Mouse (Mus musculus) neutrophil, adult 5-6 weeks (primary cell): Measurements from ENCODE around the gene Nfkbil1. TPM values are rescaled to one million over a fixed set of nuclear protein-coding genes. Genes with fewer than 3 reads are reported as not detected.

Experiments
- ATAC-seq: fragments of 151-379, 151-347 bp; 2 replicates; pipeline ENCODE4 v1.8.0; 2017; ENCODE audit warnings: mild to moderate bottlenecking, moderate TSS enrichment; ENCODE audit not compliant: insufficient number of reproducible peaks, poor library complexity, low FRiP score, severe bottlenecking; ENCODE audit errors: extremely low read depth
- total RNA-seq: library from RNA; stranded (forward); fragments of 200-1000 nt; gene quantifications from 2 replicates; pipeline ENCODE4 v1.2.3, GENCODE M21; 2017

The Nfkbil1 gene
- total RNA-seq, 1 experiment from 2014 or later: 10.8 TPM

DNA sequence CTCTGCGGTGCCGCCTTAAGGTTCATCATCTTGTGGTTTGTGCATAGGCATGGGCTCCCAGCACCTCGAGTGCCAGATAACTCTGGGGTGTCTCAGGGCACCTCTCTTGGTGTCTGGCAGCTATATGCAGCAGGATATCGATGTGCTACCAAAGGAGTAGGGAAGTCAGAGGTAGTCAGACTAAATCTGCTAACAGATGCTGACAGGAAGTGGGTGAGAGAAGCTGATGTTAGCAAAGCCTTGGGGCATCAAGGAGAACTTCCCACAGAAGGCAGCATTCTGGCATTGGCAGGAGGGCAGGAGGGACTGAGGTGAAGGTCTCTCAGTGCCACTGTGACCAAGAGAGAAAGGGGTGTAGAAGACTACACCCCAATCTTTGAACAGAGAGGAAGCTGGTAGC lies 45.5 kb downstream of the Nfkbil1 start:
- ATAC-seq: no peak

DNA sequence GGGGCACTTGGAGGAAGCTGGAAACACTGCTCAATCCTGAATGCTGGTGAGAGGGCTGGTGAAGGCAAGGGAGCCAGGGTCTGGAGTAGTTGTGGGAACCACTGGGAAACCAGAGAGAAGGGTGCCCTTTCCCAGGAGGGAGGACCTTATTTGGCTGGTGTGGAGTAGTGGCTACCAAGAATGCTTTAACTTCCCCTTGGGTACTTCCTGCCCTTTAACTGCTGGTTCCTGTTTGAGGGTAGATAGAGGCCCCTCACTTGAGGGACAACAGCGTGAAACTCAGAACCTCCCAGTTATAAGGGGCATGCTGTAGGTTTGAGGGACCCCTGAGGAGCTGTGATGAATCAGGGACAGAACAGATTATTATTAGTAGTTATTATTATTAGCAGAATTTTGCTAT lies 46.4 kb downstream of the Nfkbil1 start:
- ATAC-seq: no peak

GRCm38 (mm10) chr17:35187959-35188610 lies 47.5 kb downstream of the Nfkbil1 start, which contains the start of gene Lst1:
Gene Lst1 (minus strand): TSS chr17:35188439.
- no peak for ATAC-seq

GRCm38 (mm10) chr17:35187345-35187744 lies 48.2 kb downstream of the Nfkbil1 start:
- no peak for ATAC-seq

- peak; percentile 76 for ATAC-seq
These were observed 48.9 kb downstream of the Nfkbil1 start for GRCm38 (mm10) chr17:35186681-35187080.

DNA sequence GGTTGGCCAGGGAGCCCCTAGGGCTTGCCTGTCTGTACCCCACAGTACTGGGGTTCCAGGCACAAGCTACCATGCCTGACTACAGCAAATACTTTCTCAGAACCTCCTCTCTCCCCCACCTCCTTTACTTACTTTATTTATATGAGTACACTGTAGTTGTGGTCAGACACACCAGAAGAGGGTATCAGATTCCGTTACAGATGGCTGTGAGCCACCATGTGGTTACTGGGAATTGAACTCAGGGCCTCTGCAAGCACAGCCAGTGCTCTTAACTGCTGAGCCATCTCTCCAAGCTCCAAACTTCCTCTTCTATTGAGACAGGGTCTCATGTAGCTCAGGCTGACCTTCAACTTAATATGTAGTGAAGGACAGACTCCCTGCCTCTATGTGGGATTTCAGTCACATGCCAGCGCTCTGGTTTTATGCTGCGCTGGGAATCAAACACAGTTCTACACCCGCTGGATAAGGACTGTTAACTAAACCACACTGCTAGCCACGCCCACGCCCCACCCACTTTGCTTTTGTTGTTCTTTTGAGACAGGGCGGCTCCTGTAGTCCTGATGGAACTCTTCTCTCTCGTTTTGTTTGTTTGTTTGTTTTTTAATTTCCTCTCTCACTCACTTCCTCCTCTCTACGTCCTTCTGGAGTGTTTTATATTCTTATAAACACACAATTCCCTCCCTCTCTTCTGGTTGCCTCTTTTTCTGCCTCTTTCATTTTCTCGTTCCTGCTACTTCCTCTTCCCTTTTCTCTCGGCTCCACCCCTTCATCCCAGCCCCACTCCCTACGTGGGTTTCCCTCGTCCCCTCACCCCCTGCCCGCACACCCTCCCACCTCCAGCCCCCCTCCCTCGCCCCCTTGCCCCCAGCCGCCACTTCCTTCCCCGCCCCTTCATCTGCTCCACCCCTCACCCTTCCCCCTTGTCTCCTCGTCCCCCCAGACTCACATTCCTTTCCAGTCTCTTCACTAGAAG lies 49.7 kb downstream of the Nfkbil1 start:
- peak; percentile 47 for ATAC-seq

DNA sequence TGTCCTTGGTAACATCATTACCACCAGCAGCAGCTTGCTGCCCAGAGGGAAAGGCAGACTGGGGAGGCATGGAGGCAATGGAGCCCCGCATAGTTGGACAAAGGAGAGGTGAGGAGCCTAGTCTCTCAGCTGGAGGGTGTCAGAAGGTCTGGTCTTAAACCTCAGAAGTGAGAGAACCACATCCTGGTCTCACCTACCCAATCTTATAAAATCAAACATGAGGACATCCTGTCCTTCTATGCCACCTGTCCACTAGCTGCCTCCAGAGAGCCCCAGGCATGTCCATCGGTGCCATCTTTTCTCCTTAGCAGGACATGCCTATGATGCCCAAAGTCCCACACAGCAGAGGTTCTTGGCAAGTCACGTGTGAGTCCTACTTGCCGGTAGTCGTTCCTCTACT lies 55.5 kb downstream of the Nfkbil1 start:
- ATAC-seq: no peak

DNA sequence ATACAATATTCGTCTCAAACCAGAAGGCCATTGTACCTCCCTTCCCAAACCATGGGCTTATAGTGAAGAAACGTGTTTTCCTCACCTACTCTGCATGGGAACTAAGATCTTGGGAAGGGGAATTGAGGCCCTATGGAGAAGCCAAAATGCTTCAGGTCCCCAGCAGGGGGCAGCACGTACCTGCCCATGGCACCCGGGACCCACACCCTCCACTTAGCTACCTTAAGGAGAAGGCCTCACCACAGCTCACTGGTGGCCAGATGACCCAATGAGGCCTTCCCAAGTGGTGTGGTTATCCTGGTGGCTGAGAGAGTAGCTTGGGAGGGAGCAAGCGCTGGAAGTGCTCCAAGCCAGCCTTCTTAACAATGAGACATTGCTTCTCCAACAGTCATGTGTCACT lies 57.1 kb downstream of the Nfkbil1 start:
- peak; percentile 93 for ATAC-seq

DNA sequence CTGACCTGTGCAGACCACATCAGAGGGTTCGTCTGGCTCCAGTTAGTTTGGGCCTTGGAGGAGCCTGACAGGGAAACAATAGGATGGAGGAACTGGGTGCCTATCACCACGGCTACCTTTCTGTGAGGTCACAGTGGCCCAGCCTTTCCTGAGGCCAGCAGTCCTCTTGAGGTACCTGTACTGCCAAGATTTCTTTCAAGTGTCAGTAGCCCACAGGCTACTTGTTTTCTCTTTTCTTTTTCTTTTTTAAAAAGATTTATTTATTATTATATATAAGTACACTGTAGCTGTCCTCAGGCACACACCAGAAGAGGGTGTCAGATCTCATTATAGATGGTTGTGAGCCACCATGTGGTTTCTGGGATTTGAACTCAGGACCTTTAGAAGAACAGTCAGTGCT lies 59.6 kb downstream of the Nfkbil1 start, which contains the start of gene Aif1:
Aif1 (minus strand) TSS at position 101 of the 400 bp plus-strand sequence.
- ATAC-seq: no peak

GRCm38 (mm10) chr17:35175382-35175781 lies 60.2 kb downstream of the Nfkbil1 start:
- no peak for ATAC-seq

- no peak for ATAC-seq
These were observed 61.2 kb downstream of the Nfkbil1 start for GRCm38 (mm10) chr17:35174201-35174977.

GRCm38 (mm10) chr17:35173329-35173728 lies 62.3 kb downstream of the Nfkbil1 start:
- peak; percentile 36; the same call in 1 of the 2 replicates for ATAC-seq

DNA sequence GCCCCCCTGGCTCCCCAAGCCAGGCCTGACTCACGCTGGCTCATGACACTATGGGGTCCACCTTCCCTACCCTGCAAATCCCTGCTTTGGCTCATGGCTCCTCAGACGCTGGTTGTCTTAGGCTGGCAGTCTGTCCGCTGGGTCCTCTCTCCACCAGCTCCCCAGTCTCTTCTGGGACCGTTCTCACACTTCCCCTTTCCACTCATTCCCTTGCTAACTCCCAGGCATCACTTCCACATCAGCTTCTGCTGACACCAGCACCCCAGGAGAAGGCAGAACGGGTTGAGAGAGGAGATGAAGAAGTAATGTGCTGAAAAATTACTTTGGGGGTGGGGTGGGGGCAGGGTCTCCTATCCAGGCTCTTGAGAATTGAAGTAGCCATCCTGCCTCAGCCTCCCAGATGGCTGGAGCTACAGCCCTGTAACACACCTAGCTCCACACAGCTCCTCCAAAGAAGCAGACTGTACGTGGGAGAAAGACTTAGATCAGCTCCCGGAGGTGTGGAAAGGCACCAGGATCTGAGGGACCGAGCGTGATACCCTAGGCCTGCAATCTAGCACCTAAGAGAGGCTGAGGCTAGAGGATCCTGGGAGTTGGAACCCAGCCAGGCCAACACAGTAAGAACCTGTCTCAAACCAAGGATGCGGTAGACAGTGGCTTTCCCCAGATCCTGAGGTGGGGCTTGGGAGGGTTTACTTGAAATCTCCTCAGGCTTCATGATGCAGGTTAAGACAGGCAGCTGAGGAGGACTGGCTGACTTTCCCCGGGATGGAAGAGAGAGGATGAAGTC lies 63.0 kb downstream of the Nfkbil1 start:
- 0 out of 2 replicates have a peak, but pooled peaks have one; percentile 23 for ATAC-seq

Other genes starting within 250 kb of the Nfkbil1 start
- gene Vars, start 234.8 kb downstream of the Nfkbil1 start, total RNA-seq: 243 and 266 TPM in 2 replicates
- gene Vwa7, start 219.2 kb downstream of the Nfkbil1 start, total RNA-seq: 0.61 and 1.2 TPM in 2 replicates
- 2.0 and 2.6 TPM in 2 replicates for gene Sapcd1, start 207.8 kb downstream of the Nfkbil1 start, total RNA-seq
- gene Msh5, start 189.0 kb downstream of the Nfkbil1 start, total RNA-seq: 4.7 and 7.0 TPM in 2 replicates
- gene Clic1, start 185.8 kb downstream of the Nfkbil1 start, total RNA-seq: 394 and 439 TPM in 2 replicates
- gene Ddah2, start 176.8 kb downstream of the Nfkbil1 start, total RNA-seq: 4.5 and 8.1 TPM in 2 replicates
- gene Ly6g6c, start 170.4 kb downstream of the Nfkbil1 start, total RNA-seq: 0.49 TPM in 1 of 2 replicates, not detected in the other
- 1.5 and 2.1 TPM in 2 replicates for gene Mpig6b, start 169.6 kb downstream of the Nfkbil1 start, total RNA-seq
- gene Ly6g6e, start 158.9 kb downstream of the Nfkbil1 start, total RNA-seq: not detected in 2 replicates
- not detected in 2 replicates for gene Ly6g6d, start 157.7 kb downstream of the Nfkbil1 start, total RNA-seq
- 0.49 TPM in 1 of 2 replicates, not detected in the other for gene Ly6g6f, start 150.2 kb downstream of the Nfkbil1 start, total RNA-seq
- 33.2 and 43.8 TPM in 2 replicates for gene Abhd16a, start 146.5 kb downstream of the Nfkbil1 start, total RNA-seq
- gene Ly6g5c, start 127.5 kb downstream of the Nfkbil1 start, total RNA-seq: not detected in 2 replicates
- gene Ly6g5b, start 120.4 kb downstream of the Nfkbil1 start, total RNA-seq: 0.58 and 1.5 TPM in 2 replicates
- 73.7 and 74.5 TPM in 2 replicates for gene Gpank1, start 114.3 kb downstream of the Nfkbil1 start, total RNA-seq
- 214 and 240 TPM in 2 replicates for gene Csnk2b, start 113.7 kb downstream of the Nfkbil1 start, total RNA-seq
- 36.5 and 48.5 TPM in 2 replicates for gene D17H6S53E, start 109.4 kb downstream of the Nfkbil1 start, total RNA-seq
- 0.58 TPM in 1 of 2 replicates, not detected in the other for gene Apom, start 103.7 kb downstream of the Nfkbil1 start, total RNA-seq
- gene Bag6, start 100.6 kb downstream of the Nfkbil1 start, total RNA-seq: 159 and 160 TPM in 2 replicates
- gene Prrc2a, start 70.9 kb downstream of the Nfkbil1 start, total RNA-seq: 73.3 and 76.1 TPM in 2 replicates
- gene Aif1, start 59.7 kb downstream of the Nfkbil1 start, total RNA-seq: 5.3 and 8.0 TPM in 2 replicates
- gene Lst1, start 47.4 kb downstream of the Nfkbil1 start, total RNA-seq: 534 and 685 TPM in 2 replicates
- gene Ltb, start 41.4 kb downstream of the Nfkbil1 start, total RNA-seq: 212 and 285 TPM in 2 replicates
- 16.4 and 18.2 TPM in 2 replicates for gene Tnf, start 33.8 kb downstream of the Nfkbil1 start, total RNA-seq
- gene Lta, start 30.4 kb downstream of the Nfkbil1 start, total RNA-seq: 6.6 and 9.9 TPM in 2 replicates
- gene Gm16181, start 15.0 kb downstream of the Nfkbil1 start, total RNA-seq: 2.1 TPM in 1 of 2 replicates, not detected in the other
- 5.0 and 6.5 TPM in 2 replicates for gene Atp6v1g2, start 2.1 kb downstream of the Nfkbil1 start, total RNA-seq
- 156 and 158 TPM in 2 replicates for gene Ddx39b, start 6.0 kb upstream of the Nfkbil1 start, total RNA-seq
- gene H2-D1, start 26.9 kb upstream of the Nfkbil1 start, total RNA-seq: 2,114 and 2,381 TPM in 2 replicates
- gene H2-Q1, start 84.6 kb upstream of the Nfkbil1 start, total RNA-seq: 0.12 TPM in 1 of 2 replicates, not detected in the other
- not detected in 2 replicates for gene H2-Q2, start 106.5 kb upstream of the Nfkbil1 start, total RNA-seq
- 170 and 176 TPM in 2 replicates for gene H2-Q4, start 143.8 kb upstream of the Nfkbil1 start, total RNA-seq
- 259 and 274 TPM in 2 replicates for gene H2-Q6, start 189.1 kb upstream of the Nfkbil1 start, total RNA-seq
- 160 and 166 TPM in 2 replicates for gene H2-Q7, start 203.4 kb upstream of the Nfkbil1 start, total RNA-seq
- gene H2-Q10, start 234.3 kb upstream of the Nfkbil1 start, total RNA-seq: 384 and 428 TPM in 2 replicates